Mouse (Mus musculus): Measurements from ENCODE around the gene Krr1. TPM values are rescaled to one million over a fixed set of nuclear protein-coding genes. Genes with fewer than 3 reads are reported as not detected.

Krr1 gene
- 43.4 and 46.6 TPM in 2 replicates for polyA plus RNA-seq (2015; fragmentation: Nextera tagmentation; extraction: Ambion mirVana)

GRCm38 (mm10) chr10:111972542-111973361, at the start of gene Krr1:
Gene Krr1 (plus strand): TSS chr10:111972664.
- Histone ChIP-seq H3K9me3 (no peaks in the 10 kb centered on the region), H3K27me3 (no peaks in the 10 kb centered on the region), H3K4me2 (peak within 1 kb of the TSS; percentile 89), H3K9ac (peak within 1 kb of the TSS; percentile 79), H3K4me3 (peak within 1 kb of the TSS; percentile 95), H3K27ac (replicated peaks) (peak within 1 kb of the TSS; percentile 39), H3K4me1 (replicated peaks) (peaks cover 11% of the 10 kb centered on the region), H3K36me3 (peaks cover 17% of the 10 kb centered on the region)
- WGBS: under 1% methylated on average over 51 of the region's 51 CpGs
- ATAC-seq (ENCODE audit: low read depth): peak; percentile 97

- H3K36me3 ChIP-seq: no peaks in the 10 kb centered on the region
- H3K4me2 ChIP-seq: no peak overlapping the region
- 60% methylated on average over 4 of the region's 4 CpGs for WGBS
- H3K4me1 ChIP-seq (replicated peaks): peaks cover 33% of the 10 kb centered on the region
- H3K9me3 ChIP-seq: no peaks in the 10 kb centered on the region
- no peak overlapping the region for H3K27ac ChIP-seq (replicated peaks)
- no peaks in the 10 kb centered on the region for H3K27me3 ChIP-seq
- H3K4me3 ChIP-seq: no peak overlapping the region
- ATAC-seq (ENCODE audit: low read depth): no peak
- no peak overlapping the region for H3K9ac ChIP-seq
Measured at GRCm38 (mm10) chr10:111923503-111924135, 48.8 kb upstream of the Krr1 start.

GRCm38 (mm10) chr10:111924141-111924540, 48.3 kb upstream of the Krr1 start:
- WGBS: 57% methylated on average over 3 of the region's 3 CpGs
- Histone ChIP-seq H3K9me3 (no peaks in the 10 kb centered on the region), H3K27me3 (no peaks in the 10 kb centered on the region), H3K4me3 (no peak overlapping the region), H3K9ac (no peak overlapping the region), H3K27ac (replicated peaks) (peak overlapping the region; percentile 74), H3K36me3 (no peaks in the 10 kb centered on the region), H3K4me2 (no peak overlapping the region), H3K4me1 (replicated peaks) (peaks cover 38% of the 10 kb centered on the region)
- no peak for ATAC-seq (ENCODE audit: low read depth)

GRCm38 (mm10) chr10:111924716-111925488, 47.6 kb upstream of the Krr1 start:
- Histone ChIP-seq H3K4me2 (peak overlapping the region; percentile 51), H3K27ac (replicated peaks) (peak overlapping the region; percentile 74), H3K4me3 (0 out of 2 replicates have a peak overlapping the region, but pooled peaks have one; percentile 8), H3K9ac (peak overlapping the region; percentile 48), H3K27me3 (no peaks in the 10 kb centered on the region), H3K4me1 (replicated peaks) (peaks cover 46% of the 10 kb centered on the region), H3K9me3 (no peaks in the 10 kb centered on the region), H3K36me3 (no peaks in the 10 kb centered on the region)
- WGBS: 41% methylated on average over 12 of the region's 12 CpGs
- ATAC-seq (ENCODE audit: low read depth): no peak

GRCm38 (mm10) chr10:111925489-111925860, 47.0 kb upstream of the Krr1 start:
- Histone ChIP-seq H3K4me1 (replicated peaks) (peaks cover 49% of the 10 kb centered on the region), H3K36me3 (no peaks in the 10 kb centered on the region), H3K9ac (peak overlapping the region; percentile 48), H3K9me3 (no peaks in the 10 kb centered on the region), H3K4me2 (peak overlapping the region; percentile 51), H3K4me3 (0 out of 2 replicates have a peak overlapping the region, but pooled peaks have one; percentile 8), H3K27me3 (no peaks in the 10 kb centered on the region), H3K27ac (replicated peaks) (peak overlapping the region; percentile 74)
- peak; percentile 76 for ATAC-seq (ENCODE audit: low read depth)
- WGBS: 1% methylated on average over 10 of the region's 10 CpGs

- no peaks in the 10 kb centered on the region for H3K36me3 ChIP-seq
- H3K4me3 ChIP-seq: no peak overlapping the region
- no peaks in the 10 kb centered on the region for H3K9me3 ChIP-seq
- peaks cover 39% of the 10 kb centered on the region for H3K4me1 ChIP-seq (replicated peaks)
- H3K9ac ChIP-seq: no peak overlapping the region
- H3K27me3 ChIP-seq: no peaks in the 10 kb centered on the region
- no peak overlapping the region for H3K27ac ChIP-seq (replicated peaks)
- H3K4me2 ChIP-seq: no peak overlapping the region
- no peak for ATAC-seq (ENCODE audit: low read depth)
- WGBS: 60% methylated on average over 11 of the region's 11 CpGs
Measured at GRCm38 (mm10) chr10:111932621-111933345, 39.7 kb upstream of the Krr1 start.

- H3K27me3 ChIP-seq: no peaks in the 10 kb centered on the region
- no peak overlapping the region for H3K27ac ChIP-seq (replicated peaks)
- H3K9me3 ChIP-seq: no peaks in the 10 kb centered on the region
- no peak overlapping the region for H3K9ac ChIP-seq
- H3K4me1 ChIP-seq (replicated peaks): peaks cover 21% of the 10 kb centered on the region
- no peaks in the 10 kb centered on the region for H3K36me3 ChIP-seq
- peak; percentile 23; the same call in 1 of the 2 replicates for ATAC-seq (ENCODE audit: low read depth)
- no peak overlapping the region for H3K4me2 ChIP-seq
- WGBS: 74% methylated on average over 2 of the region's 2 CpGs
- no peak overlapping the region for H3K4me3 ChIP-seq
Measured at GRCm38 (mm10) chr10:111935207-111935606, 37.3 kb upstream of the Krr1 start.

GRCm38 (mm10) chr10:111936021-111936420, 36.4 kb upstream of the Krr1 start:
- H3K9ac ChIP-seq: no peak overlapping the region
- no peaks in the 10 kb centered on the region for H3K9me3 ChIP-seq
- WGBS: 76% methylated on average over 4 of the region's 4 CpGs
- ATAC-seq (ENCODE audit: low read depth): no peak
- no peak overlapping the region for H3K4me2 ChIP-seq
- peaks cover 21% of the 10 kb centered on the region for H3K4me1 ChIP-seq (replicated peaks)
- H3K4me3 ChIP-seq: no peak overlapping the region
- no peaks in the 10 kb centered on the region for H3K27me3 ChIP-seq
- no peaks in the 10 kb centered on the region for H3K36me3 ChIP-seq
- no peak overlapping the region for H3K27ac ChIP-seq (replicated peaks)

- no peak overlapping the region for H3K9ac ChIP-seq
- no peaks in the 10 kb centered on the region for H3K27me3 ChIP-seq
- 48% methylated on average over 13 of the region's 13 CpGs for WGBS
- H3K27ac ChIP-seq (replicated peaks): no peak overlapping the region; the same call in 1 of the 2 replicates
- H3K4me3 ChIP-seq: no peak overlapping the region
- peaks cover 21% of the 10 kb centered on the region for H3K4me1 ChIP-seq (replicated peaks)
- ATAC-seq (ENCODE audit: low read depth): peak; percentile 69
- no peaks in the 10 kb centered on the region for H3K9me3 ChIP-seq
- no peak overlapping the region for H3K4me2 ChIP-seq
- H3K36me3 ChIP-seq: no peaks in the 10 kb centered on the region
Measured at GRCm38 (mm10) chr10:111936491-111937145, 35.8 kb upstream of the Krr1 start.

GRCm38 (mm10) chr10:111937146-111937534, 35.3 kb upstream of the Krr1 start:
- ATAC-seq (ENCODE audit: low read depth): no peak
- Histone ChIP-seq H3K4me3 (no peak overlapping the region), H3K9ac (no peak overlapping the region), H3K27me3 (no peaks in the 10 kb centered on the region), H3K9me3 (no peaks in the 10 kb centered on the region), H3K27ac (replicated peaks) (no peak overlapping the region), H3K4me1 (replicated peaks) (peaks cover 21% of the 10 kb centered on the region), H3K36me3 (no peaks in the 10 kb centered on the region), H3K4me2 (no peak overlapping the region)
- WGBS: 76% methylated on average over 5 of the region's 5 CpGs

- WGBS: 91% methylated on average over 7 of the region's 7 CpGs
- Histone ChIP-seq H3K4me2 (no peak overlapping the region), H3K36me3 (no peaks in the 10 kb centered on the region), H3K27ac (replicated peaks) (no peak overlapping the region), H3K9me3 (no peaks in the 10 kb centered on the region), H3K4me1 (replicated peaks) (no peaks in the 10 kb centered on the region), H3K4me3 (no peak overlapping the region), H3K9ac (no peak overlapping the region), H3K27me3 (no peaks in the 10 kb centered on the region)
- no peak for ATAC-seq (ENCODE audit: low read depth)
Measured at GRCm38 (mm10) chr10:111943026-111943425, 29.4 kb upstream of the Krr1 start.

All from neural tube, embryonic 13.5 days (tissue).